Mouse (Mus musculus): ENCODE measurements around the gene Procr.
"Not testable (repeated sequence)": the region's sequence is repeated elsewhere in the genome, so short reads cannot be mapped to it uniquely, and the experiment has no call there.

The Procr gene

DNA sequence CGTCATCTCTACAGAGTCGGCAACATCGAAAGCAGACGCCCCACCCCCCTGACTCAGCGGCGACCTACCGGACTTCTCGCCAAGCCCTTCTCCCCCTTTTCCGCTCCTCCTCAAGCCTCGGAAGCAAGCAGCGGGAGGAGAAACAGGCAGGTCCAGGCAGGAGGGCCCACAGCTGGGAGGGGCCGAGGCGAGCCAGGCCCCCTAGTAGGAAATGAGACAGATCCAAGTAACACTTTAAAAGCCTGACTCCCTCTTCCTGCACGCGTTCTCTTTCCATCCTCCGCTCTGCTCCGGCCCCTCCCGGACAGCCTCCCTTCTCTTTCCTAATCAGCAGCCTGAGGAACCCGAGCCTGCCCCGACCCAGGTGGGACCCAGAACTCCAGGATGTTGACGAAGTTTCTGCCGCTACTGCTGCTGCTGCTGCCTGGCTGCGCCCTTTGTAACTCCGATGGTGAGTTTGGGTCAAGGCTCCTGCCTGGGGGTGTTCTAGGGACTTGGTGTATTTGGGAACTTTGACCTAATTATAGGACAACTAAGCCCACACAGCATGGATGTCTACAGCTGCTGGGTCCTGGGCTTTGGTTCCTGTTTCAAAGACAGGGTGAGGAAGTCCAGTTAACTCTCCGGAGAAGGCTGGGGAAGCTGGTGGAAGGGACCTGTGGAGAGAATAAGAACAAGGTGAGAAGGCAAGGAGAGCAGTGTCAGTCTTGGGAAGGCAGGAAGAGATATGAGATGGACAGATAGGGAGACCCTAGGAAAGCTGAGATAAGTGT is at the start of gene Procr:
Gene Procr (plus strand): TSS at position 104 of the 773 bp plus-strand sequence.
- peak; percentile 49 for DNase-seq

DNA sequence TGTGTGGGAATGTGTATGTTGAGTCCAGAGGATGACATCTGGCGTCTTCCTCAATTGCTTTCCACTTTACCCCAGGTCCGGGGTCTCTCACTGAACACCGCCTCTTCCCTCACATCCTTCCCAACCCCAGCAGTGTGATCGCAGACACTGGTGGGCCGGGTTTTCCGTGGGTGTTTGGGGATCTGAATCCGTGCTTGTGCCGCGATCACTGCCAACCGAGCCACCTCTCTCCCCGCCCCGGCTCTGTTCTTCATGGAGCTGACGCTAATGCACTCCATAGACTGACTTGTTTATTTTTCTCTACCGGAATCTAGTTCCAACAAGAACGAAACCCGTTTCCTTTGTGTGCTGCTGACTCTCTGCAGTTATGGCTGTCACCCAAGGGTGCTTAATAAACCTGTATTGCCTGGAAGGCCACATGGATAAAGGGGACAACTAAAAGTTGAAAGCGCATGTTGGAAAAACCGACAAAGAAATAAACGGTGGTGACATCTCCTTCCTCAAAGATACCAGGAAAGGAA is 49.5 kb upstream of the Procr start:
- no peak for DNase-seq

DNA sequence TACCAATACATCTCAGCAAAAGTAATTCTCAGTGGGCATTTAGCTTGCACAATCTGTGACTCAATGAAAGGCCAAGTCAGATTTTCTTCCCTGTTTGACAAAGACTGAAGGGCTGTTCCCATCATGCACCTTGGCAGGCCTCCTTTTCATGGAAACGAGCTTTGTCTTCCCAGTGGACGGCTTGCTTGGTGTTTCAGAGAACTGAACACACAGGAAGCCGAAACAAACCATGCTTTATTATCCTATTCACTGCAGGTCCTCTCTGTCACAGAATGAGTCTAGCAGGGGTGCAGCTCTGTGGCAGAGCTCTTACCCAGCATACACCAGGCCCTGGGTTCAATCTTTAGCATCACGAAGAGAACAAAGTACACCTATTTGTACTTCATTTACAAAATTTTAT is 47.3 kb upstream of the Procr start:
- no peak for DNase-seq

DNA sequence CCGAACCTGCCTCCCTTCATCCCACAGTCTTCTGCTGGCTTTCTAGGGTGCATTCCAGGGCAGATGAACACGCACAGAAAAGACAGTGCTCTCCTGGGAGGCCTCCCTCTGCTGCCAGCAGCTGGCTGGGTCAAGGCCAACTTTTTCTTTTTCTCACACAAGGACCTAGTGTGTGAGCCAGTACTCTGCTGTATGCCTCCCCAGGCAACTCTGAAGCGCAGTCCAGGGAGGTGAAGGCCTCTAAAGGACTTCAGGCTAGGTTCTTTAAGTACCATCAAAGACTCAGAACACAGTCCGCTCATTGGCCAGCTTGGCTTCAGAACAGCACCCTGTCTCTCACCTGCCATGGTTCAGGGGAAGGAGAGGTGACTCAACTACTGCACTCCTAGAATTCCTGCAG is 43.7 kb upstream of the Procr start:
- DNase-seq, result no peak

DNA sequence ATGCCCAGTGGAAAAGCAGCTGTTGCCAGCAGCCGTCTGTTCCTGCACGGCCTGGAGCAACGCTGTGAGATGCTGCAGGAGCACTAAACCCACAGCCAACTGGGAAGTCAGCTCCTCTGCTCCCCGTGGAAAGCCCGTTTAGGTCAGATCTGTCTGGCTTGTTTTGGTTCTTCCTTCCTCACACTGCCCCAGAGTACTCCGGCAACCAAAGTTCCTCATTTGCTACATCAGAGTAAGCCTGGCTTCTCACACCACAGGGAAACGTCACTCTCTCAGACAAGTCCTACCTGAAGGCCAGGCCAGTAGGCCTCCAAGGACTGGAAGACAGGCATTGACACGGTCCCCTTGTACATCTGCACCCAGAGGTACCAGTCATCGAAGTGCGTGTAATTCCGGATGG is 40.4 kb upstream of the Procr start:
- no peak for DNase-seq

DNA sequence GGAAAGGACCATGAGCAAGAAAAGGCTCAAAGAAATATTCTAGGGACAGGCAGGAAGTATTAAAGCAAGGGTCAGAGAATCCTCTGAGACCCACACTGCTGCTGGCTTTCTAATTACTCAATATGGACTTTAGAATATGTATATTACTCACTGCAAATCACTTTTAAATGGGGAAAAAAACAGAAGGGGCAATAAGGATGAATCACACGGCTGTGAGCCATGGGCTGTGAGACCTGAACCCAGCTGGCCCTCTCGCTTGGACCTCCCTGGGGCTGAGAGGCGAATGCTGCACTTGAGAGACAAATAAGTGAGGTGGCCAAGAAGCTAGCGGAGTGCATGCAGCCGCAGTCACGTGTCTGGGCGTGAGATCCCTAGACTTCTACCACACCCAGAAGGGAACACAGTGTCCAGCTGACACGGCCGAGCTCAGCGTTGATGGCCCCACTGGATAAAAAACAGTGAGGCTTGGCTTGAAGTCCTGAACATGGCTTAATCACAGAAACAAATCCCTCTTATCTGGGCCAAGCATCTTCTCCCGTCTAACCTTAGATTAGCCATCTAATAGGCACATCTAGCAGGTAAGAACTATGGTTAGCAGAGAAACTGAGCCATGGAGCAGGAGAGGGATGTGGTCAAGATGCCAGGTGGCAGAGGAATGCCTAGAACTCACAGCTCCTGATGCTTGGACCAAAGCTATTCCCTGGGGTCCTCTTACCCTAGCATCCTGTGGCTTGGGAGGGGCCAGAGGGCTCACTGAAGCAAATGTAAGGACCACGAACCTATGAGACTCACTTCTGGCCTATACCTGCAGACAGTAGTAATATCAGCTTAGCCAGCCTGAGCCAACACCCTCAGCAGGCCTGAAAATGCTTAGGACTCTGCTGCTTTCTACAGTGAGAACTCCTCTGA is 33.6 kb upstream of the Procr start:
- no peak for DNase-seq

DNA sequence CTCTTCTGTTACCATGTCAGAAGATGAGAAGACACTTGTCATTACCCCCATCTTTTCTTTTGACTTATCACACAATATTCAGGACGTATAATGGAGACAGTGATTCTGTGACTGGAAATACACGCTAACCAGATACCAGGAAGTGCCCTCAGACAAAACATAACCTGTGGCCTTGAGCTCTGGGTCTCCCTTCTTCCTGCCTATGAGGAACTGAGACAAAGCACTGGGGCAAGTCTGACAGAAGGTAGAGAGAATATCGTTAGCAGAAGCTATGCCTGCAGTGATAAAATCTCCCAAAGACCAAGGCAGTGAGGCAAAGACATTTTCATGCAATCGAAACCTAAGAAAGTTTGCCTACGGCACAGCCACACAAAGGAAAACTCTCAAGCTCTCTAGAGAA is 30.3 kb upstream of the Procr start:
- DNase-seq, result no peak

DNA sequence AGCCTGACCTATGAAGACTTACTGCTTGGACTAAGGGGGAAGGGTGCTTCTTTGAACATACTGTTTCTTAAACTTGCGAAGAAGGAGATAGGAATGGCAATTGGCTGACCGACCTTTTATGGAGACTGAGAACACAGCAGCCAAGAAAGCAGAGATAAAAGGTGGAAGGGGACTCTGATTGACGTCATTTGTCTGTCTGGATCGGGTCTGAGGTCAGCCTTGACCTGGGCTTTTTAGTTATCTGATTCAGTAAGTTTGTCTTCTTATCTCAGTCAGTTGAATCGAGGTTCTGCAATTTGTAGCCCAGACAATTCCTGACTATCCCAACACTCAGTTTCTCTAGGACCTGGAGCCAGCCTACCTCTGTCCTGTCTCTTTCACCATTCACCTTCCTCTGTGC is 26.9 kb upstream of the Procr start:
- DNase-seq, result no peak

DNA sequence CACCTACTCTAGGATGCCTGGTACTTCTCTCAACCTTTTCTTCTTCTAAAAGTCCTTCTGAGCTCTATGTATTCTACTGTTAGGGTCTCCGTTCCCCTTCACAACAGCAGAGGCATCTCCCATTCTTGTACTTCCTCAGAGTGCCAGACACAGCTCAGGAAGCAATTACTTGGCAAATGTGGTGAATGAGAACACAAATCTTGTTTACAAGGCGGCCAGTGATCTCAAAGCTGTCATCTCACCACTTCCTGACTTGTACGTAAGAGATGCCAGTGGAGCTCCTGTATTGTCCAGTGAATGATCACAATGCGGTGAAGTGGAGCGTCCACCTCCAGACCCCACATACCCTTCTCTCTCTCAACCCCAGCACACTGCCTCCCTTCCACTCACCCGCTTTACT is 26.4 kb upstream of the Procr start:
- no peak for DNase-seq

DNA sequence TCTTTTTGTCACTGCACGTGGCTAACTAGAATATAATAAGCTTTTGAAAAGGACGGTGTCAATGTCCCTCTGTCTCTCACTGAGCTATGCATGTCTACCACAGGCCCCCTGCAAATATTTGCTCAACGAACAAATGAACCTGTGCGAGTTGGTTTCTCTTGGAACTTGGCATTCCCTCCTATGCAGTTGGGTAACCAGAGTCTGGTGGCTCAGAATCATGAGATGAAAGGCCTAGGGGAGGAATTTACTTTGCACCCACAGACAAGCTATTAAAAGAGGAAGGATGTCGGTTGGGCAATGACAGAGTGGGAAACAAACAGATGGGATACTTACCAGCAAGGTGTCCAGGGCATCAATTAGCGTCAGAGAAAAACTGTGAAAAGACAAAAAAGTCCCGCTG is 24.6 kb upstream of the Procr start:
- no peak for DNase-seq

DNA sequence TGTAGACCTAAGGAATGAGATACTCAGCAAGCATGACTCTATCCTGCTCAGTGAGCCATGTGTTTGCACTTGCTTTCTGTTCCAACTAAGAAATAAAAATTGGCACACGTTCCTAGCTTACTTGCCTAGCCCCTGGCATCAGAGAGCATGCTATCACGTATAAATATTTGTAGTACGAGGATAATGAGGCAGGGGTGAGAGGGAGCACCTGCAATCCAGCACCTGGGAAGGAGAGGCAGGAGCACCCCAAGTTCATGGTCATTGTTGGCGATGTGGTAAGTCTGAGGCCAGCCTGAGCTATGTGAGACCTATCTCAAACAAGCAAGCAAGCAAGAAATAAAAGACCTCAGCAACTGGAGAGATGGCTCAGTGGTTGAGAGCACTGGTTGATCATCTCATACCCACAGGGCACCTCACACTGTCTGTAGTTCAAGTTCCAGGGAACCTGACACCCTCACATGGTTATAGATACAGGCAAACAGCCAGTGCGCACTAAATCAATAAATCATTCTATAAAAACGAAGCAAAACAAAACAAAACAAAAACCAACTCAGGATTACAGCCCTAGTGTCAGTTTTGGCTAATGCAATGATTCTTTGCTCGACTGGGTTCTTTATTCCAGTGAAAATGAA is 23.0 kb upstream of the Procr start:
- no peak for DNase-seq

DNA sequence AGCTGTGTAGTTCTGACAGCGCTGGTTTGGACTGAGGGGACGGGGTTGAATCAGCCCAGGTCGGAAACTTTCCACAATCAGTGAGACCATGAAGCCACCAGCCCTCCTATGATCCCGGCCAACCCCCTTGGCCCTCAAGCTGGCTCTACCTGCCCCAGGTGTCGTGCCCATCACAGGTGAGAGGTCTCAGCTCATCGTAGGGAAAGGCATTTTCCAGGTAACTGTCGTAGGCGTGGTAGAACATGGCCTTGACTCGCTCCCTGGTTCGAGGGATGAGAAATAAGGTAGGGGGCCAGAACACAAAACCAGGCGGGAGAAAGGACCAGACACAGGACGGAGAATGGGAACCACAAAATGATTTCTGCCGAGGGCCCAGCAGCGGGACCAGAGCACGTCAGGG is 22.2 kb upstream of the Procr start:
- DNase-seq, result no peak

DNA sequence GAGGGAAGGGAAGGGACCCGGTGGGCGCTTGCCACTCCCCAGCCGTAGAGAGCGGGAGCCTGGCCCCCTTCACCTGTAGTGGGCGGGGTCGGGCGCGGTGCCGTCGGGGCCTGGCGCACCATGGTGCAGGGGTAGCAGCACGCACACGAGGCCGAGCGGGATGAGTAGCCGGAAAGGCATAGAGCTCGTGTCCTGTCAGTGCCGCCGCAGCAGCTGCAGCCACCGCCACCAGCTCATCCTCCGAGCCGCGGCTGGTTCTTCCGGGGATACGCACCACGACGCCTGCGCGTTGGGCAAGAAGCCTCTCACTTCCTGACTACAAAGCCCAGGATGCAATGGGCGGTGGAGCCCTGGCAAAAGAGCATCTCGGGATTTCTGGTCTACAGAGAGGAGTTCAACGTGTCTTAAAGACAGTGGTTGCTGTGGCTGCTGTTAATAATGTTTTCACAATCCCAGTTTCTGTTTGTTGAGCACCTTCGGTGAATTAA is 21.7 kb upstream of the Procr start, which contains the start of gene Edem2:
Gene Edem2 (minus strand): TSS at position 318 of the 488 bp plus-strand sequence.
- DNase-seq, result peak; percentile 91

DNA sequence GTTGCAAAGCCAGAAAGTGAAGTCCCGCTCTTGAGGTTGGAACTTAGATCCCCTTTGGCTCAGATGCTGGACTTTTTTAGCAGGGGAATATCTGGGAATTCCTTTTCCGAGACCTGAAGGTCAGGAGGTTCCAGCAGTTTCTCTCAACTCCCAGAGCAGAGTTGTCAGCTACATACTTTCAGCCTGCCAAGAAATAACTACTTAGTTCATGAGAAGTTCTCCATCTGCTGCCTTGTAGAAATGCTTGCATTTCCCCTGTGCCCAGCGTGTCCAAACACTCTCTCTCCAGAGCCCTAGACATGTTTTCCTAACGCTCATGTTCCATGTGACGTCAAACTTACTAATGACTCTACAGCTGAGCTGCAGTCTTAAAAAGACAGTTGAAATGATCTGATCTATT is 15.8 kb upstream of the Procr start:
- no peak for DNase-seq

DNA sequence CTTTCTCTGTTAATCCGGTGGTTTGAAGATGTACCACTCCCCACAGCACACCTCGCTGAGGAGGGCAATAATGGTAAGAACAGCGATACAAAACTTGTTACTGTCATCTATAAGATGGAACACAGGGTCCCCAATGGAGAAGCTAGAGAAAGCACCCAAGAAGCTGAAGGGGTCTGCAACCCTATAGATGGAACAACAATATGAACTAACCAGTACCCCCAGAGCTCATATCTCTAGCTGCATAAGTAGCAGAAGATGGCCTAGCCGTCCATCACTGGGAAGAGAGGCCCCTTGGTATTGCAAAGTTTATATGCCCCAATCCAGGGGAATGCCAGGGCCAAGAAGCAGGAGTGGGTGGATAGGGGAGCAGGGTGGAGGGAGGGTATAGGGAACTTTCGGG is 15.2 kb upstream of the Procr start, which contains the start of gene Gm17581:
Gene Gm17581 (minus strand): TSS at position 101 of the 400 bp plus-strand sequence.
- DNase-seq, result not testable (repeated sequence)

DNA sequence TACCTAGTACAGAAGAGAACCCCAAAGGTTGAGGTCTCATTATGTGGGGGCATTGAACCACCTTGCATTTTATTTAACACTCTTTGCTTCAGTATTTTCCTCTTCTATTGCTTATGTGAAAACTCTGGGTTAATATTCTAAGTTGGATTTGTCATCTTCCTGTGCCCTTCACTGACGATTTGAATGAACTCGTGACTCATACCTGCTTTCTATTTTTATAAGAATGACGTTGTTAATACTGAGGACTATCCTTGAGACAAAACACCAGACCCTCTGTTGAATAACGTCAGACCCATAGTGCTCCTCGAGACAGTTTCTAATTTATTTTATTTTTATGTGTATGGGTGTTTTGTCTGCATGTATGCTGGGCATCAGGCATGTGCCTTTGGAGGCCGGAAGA is 14.0 kb upstream of the Procr start:
- no peak for DNase-seq

DNA sequence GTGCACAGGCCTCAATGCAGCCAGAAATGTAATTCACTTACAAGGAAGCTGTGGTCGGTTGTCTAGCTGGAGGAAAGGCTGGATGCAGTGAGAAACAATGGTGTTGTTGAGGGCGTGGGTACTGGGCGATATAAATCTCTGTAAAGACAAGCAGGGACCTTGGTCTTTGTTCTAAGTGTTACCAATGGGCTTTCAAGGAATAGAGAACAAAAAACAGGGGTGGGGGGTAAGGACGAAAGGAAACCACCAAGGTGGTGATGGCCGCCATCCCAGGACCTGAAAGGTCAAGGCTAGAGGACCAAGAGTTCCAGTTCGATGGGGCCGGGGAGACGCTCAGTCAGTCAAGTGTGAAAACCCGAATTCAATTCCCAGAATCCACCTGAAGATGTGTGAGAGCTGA is 13.1 kb upstream of the Procr start:
- no peak for DNase-seq

DNA sequence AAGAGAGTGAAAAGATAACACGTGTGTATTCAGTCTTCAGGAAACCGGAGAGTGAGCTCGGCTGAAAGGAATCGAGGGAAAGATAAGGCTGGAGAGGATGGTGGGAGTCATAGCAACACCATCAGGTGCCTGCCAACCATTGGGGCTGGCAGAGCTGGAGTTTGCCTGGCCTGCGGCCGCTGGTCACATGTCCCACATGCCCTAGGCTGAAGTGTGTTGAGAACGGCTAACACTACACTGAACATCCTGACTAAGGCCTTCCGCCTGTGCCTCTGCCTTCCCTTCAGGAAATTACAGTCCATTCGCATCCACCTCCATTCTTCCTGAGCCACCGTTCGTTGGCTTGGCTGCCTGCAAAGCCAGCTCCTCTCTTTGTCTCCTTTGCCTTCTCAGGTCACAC is 8.7 kb upstream of the Procr start:
- DNase-seq, result no peak

DNA sequence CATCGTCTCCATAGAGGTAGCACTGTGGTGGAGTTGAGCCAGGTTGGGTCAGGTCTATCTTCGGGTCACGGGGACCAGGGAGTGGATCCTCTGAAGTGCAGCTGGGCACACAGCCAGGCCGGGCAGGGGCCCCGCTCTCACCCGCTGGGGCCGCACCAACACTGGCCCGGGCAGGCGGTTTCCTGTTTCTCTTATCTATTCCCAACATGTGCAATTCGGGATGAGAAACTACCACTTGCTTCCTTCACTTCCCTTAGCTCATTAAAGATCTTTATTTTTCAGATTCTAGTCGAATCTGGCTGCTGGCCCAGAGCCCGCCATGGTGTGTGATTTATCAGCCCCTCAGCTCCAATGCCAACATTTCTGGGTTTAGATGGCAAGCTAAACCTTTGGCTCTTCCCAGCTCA is 8.0 kb upstream of the Procr start:
- peak; percentile 74 for DNase-seq

DNA sequence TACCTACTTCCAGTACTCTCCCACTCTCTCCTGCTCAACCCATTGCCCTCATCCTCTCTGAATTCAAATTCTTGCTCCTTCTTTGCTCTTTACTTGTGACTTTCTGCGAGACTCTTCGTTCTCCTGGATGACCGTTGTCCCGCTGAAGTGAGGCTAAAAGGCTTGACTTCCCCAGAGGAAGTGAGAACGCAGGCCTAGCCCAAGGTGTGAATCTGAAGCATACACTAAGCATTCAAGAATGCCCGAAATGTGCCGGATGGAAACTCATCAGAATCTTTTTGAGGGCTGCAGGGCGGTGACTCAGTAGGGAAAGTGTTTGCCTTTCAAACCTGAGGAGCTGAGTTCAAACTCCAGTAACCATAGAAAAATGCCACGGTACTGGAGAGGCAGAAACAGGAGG is 7.6 kb upstream of the Procr start:
- DNase-seq, result no peak

DNA sequence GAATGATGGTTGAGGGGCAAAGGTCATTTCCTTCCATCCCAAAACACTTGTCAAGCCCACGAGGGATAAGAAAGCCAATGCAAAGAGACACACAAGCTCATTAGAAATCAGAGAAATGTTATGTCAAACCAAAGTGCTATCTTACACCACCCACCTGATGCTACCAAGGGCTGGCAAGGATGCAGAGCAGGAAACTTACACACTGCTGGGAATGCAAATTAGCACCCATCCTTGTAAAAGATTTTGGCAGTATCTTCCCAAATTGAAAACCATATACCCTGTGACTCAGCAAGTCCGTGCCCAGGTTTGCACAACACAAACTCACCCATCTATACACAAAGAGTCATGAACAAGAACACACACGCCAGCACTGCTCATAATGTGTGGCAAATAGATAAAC is 5.4 kb upstream of the Procr start:
- no peak for DNase-seq

DNA sequence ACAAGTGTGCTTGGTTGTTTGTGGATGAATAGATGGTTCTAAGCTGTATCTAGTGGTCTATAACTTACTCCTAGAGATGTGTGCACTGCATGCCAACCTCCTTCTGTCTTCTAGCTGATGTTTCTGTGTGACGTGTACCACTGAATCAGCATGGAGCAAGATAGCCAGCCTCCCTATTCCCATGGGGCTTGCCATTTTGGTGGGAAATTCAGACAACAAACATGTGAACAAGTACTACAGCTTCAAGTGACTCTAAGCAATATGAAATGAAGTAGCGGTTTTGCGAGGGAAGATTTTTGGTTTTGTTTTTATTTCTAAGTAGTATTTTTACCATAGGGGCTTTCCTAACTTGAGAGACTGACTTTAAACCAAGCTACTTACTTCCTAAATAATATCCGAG is 1.5 kb upstream of the Procr start:
- DNase-seq, result no peak

DNA sequence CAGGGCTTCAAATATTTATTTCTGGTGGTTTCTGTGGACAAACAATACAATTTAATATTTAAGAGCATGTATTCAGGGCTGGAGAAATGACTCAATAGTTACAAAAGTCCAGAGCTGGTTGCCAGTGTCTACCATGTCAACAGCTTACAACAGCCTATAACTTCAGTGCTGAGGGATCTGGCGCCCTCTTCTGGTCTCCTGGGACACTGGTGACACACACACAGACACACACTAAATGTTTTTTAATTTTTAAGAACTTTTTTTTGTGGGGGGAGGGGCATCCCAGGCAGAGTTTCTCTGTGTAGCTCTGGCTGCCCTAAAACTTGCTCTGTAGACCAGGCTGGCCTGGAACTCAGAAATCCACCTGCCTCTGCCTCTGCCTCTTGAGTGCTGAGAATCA is 4.8 kb downstream of the Procr start:
- DNase-seq, result no peak
